Mouse (Mus musculus): ENCODE measurements around the gene Nudt8.

GRCm38 (mm10) chr19:3992416-3992815, 8.0 kb upstream of the Nudt8 start, which contains the start of gene Tbx10:
- TF ChIP-seq CTCF (IDR thresholded peaks at IDR 0.05; ENCODE audit: low read depth) (no peak), EP300 (optimal IDR thresholded peaks at IDR 0.05) (no peak)
